Mouse (Mus musculus): Measurements from ENCODE around the gene Thap11. TPM values are rescaled to one million over a fixed set of nuclear protein-coding genes. Genes with fewer than 3 reads are reported as not detected.

Thap11 gene
- 37.5 TPM for polyA plus RNA-seq (2015; fragmentation: Illumina TruSeq; extraction: RNeasy Lipid Tissue Mini Kit (QIAGEN cat#74804); ENCODE audit: low read depth, low replicate concordance)

DNA sequence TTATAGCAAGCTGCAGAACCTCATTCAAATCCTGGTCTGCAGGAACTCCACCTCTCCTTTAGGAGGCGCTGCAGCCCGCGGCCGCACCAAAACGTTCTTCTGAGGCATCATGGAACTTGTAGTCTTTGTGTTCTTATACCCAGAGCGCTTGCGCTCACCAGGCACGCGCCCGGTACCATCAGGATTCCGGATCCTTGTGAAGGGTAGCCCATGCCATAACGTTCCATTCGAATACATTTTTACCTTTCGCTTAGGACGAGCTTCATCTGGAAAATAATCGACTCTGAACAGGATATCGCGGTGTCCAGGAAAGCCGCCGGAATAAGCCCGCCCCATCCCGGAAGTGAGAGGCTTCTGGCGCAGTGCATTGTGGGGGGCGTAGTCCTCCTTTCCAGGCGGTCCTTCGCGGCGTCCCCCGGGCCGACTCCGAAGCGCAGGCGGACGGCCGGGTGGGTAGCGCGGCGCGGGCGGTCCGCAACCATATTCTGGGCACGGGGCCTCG lies at the start of gene Thap11:
Gene Thap11, plus strand, starts transcription at position 418 of the 502 bp plus-strand sequence.

GRCm38 (mm10) chr8:105826861-105827848 lies 27.8 kb upstream of the Thap11 start, which contains the start of the genes Ranbp10 and Tsnaxip1:
Gene Ranbp10, minus strand, starts transcription at chr8:105827350.
Gene Tsnaxip1, plus strand, starts transcription at chr8:105827731.

DNA sequence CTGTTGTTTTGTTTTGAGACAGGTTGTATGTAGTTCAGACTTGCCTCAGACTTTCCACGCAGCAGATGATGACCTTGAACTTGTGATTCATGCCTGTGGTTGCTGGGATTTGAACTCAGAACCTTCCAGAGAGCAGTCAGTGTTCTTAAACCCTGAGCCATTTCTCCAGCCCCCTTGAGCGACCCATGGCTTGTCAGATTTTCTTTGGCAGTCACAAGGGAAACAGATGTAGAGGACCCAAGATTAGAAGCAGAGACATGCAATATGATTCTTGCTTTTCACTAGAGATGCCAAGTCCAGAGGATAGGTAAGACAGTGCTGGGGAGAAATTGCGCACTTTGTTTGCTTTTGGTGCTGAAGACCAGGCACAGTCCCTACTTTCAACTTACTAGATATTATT lies 1.8 kb upstream of the Thap11 start, which contains the start of gene Cenpt:
Gene Cenpt, minus strand, starts transcription at position 101 of the 400 bp plus-strand sequence.

DNA sequence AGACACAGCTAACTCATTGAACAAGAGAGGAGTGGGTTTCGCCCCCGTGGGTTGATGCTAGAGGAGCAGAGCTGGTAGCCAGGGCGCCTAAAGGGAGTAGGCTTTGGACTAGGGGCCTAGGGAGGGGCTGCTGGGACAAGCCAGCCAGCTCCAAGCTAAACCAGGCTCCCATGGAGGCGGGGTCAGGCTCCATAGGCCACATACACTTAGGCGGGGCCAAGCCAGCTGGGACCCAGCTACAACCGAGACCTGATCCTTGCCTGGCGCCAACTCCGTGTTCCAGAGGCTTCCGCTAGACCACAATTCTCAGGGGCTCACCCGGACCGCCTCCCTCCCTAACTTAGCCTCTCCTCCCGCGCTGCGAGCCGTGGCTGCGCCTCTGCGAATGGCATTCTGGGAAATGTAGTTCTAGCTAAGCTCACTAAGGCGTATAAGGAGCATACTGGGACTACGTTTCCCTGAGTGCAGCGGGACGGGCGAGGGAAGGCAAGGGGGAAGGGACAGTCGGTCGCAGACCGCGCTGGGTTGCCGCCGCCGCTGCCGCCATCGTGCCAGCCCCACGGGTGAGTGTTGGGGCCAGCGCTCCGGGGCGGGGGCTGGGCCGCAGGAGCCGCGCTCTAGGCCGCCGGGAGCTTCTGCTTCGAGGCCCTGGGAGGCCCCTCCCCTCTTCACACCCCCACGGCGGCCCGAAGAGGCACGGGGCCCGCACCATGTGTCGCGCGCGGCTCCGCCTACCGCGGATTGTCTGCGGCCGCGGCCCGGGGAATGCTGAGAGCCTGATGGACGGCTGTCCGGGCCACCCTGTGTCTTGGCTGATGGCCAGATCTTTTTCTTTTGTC lies 5.4 kb downstream of the Thap11 start, which contains the start of gene Nutf2:
Gene Nutf2, plus strand, starts transcription at position 438 of the 839 bp plus-strand sequence.

DNA sequence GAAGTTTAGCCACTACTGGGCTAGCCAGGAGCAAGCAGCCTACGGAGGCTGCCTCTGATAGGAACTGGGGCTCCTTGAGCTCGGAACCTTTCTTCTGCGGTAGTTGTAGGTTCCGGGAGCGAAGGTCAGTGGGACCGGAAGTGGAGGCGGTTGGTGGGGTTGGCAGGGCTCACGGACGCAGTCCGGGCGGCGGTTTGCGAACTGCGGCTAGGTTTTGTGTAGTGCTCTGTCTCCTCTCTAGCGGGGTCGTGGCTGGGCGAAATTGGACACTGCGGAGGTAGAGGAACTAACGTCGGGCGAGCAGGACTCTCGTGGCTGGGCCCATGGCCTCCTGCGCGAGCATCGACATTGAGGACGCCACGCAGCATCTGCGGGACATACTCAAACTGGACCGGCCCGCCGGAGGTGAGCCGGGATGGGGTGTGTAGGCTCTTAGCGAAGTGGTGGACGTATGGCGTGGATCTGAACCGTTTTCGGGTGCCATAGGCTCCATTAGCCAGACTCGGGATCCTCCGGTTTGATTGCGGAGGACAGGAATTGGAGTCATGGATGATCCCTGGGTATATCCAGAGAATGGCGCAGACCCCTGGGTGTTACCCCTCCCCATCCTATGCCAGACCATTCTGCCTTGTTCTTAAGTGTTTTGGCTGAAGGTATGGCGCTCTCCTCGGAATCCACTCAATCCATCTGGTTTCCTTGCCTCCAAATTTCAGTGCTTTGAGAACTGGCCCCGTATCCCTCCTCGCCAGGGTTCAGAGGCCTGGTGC lies 26.0 kb downstream of the Thap11 start, which contains the start of gene Edc4:
Gene Edc4, plus strand, starts transcription at position 128 of the 767 bp plus-strand sequence.

DNA sequence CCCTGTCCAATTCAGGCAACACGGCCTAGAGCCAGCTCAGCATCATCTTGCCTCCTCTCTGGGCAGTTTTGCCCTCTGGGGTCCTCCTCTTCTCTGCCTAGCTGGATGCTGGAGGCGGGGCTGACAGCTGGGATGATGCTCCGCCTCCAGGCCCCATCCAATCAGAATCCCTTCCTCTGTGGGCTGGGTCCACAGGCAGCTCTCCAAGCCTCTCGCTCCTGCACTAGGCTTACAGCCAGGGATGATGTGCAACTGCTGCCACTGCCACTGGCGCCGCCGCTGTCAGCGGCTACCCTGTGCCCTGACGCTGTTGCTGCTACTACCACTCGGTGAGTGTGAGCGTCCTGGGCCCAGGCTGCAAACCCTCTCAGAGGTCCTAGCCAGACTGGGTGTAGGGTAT lies 38.4 kb downstream of the Thap11 start, which contains the start of gene Nrn1l:
Gene Nrn1l, plus strand, starts transcription at position 229 of the 400 bp plus-strand sequence.

DNA sequence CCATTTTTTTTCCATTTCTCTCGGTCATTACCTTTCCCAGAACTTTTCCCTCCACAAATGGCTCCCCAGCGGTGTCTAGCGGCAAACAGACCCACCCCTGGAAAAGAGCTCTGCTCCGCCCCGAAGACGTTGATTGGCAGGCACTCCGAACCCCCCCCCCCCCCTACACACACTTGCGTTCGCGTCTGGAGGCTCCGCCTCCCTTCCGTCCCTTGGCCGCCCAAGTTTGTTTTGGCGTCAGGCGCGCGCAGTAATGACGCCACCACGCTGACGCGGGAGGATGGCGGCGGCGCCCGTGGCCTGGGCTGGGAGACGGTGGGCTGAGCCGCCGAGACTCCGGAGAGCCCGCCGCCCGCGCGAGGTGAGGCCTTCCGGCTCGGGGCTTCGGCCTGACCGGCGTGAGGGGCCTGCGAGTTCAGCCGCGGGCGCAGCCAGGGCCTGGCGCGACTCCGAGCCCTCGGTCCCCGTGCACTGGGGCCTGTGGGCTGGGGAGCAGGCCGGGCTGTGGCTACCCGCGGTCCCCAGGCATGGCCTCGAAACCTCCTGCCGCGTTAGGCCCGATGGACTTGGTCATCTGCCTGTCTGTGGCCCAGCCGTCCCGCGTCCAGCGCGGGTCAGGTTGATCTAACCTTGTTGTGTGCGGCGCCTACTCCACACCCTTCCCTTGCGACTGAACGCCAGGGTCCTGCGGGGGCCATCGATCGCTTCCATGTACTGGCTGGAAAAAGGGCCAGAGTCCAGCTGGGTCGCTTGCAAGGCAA lies 45.4 kb downstream of the Thap11 start, which contains the start of gene Pskh1:
Gene Pskh1, plus strand, starts transcription at position 262 of the 761 bp plus-strand sequence.

Other genes with a start within 250 kb of the Thap11 start
- 42.2 TPM for gene Ripor1, start 249.9 kb upstream of the Thap11 start, polyA plus RNA-seq (2015; fragmentation: Illumina TruSeq; extraction: RNeasy Lipid Tissue Mini Kit (QIAGEN cat#74804); ENCODE audit: low read depth, low replicate concordance)
- 56.7 TPM for gene Ctcf, start 218.6 kb upstream of the Thap11 start, polyA plus RNA-seq (2015; fragmentation: Illumina TruSeq; extraction: RNeasy Lipid Tissue Mini Kit (QIAGEN cat#74804); ENCODE audit: low read depth, low replicate concordance)
- gene Agrp, start 217.7 kb upstream of the Thap11 start, polyA plus RNA-seq (2015; fragmentation: Illumina TruSeq; extraction: RNeasy Lipid Tissue Mini Kit (QIAGEN cat#74804); ENCODE audit: low read depth, low replicate concordance): not detected
- 42.3 TPM for gene Carmil2, start 168.9 kb upstream of the Thap11 start, polyA plus RNA-seq (2015; fragmentation: Illumina TruSeq; extraction: RNeasy Lipid Tissue Mini Kit (QIAGEN cat#74804); ENCODE audit: low read depth, low replicate concordance)
- 44.3 TPM for gene Acd, start 154.0 kb upstream of the Thap11 start, polyA plus RNA-seq (2015; fragmentation: Illumina TruSeq; extraction: RNeasy Lipid Tissue Mini Kit (QIAGEN cat#74804); ENCODE audit: low read depth, low replicate concordance)
- gene Pard6a, start 154.0 kb upstream of the Thap11 start, polyA plus RNA-seq (2015; fragmentation: Illumina TruSeq; extraction: RNeasy Lipid Tissue Mini Kit (QIAGEN cat#74804); ENCODE audit: low read depth, low replicate concordance): 53.7 TPM
- not detected for gene 4933405L10Rik, start 147.5 kb upstream of the Thap11 start, polyA plus RNA-seq (2015; fragmentation: Illumina TruSeq; extraction: RNeasy Lipid Tissue Mini Kit (QIAGEN cat#74804); ENCODE audit: low read depth, low replicate concordance)
- gene Enkd1, start 146.9 kb upstream of the Thap11 start, polyA plus RNA-seq (2015; fragmentation: Illumina TruSeq; extraction: RNeasy Lipid Tissue Mini Kit (QIAGEN cat#74804); ENCODE audit: low read depth, low replicate concordance): 10.3 TPM
- 22.9 TPM for gene Gfod2, start 96.5 kb upstream of the Thap11 start, polyA plus RNA-seq (2015; fragmentation: Illumina TruSeq; extraction: RNeasy Lipid Tissue Mini Kit (QIAGEN cat#74804); ENCODE audit: low read depth, low replicate concordance)
- 17.1 TPM for gene Ranbp10, start 27.8 kb upstream of the Thap11 start, polyA plus RNA-seq (2015; fragmentation: Illumina TruSeq; extraction: RNeasy Lipid Tissue Mini Kit (QIAGEN cat#74804); ENCODE audit: low read depth, low replicate concordance)
- 0.71 TPM for gene Tsnaxip1, start 27.4 kb upstream of the Thap11 start, polyA plus RNA-seq (2015; fragmentation: Illumina TruSeq; extraction: RNeasy Lipid Tissue Mini Kit (QIAGEN cat#74804); ENCODE audit: low read depth, low replicate concordance)
- 13.9 TPM for gene Cenpt, start 1.9 kb upstream of the Thap11 start, polyA plus RNA-seq (2015; fragmentation: Illumina TruSeq; extraction: RNeasy Lipid Tissue Mini Kit (QIAGEN cat#74804); ENCODE audit: low read depth, low replicate concordance)
- gene Nutf2, start 5.4 kb downstream of the Thap11 start, polyA plus RNA-seq (2015; fragmentation: Illumina TruSeq; extraction: RNeasy Lipid Tissue Mini Kit (QIAGEN cat#74804); ENCODE audit: low read depth, low replicate concordance): 102 TPM
- 36.3 TPM for gene Edc4, start 25.7 kb downstream of the Thap11 start, polyA plus RNA-seq (2015; fragmentation: Illumina TruSeq; extraction: RNeasy Lipid Tissue Mini Kit (QIAGEN cat#74804); ENCODE audit: low read depth, low replicate concordance)
- gene Nrn1l, start 38.4 kb downstream of the Thap11 start, polyA plus RNA-seq (2015; fragmentation: Illumina TruSeq; extraction: RNeasy Lipid Tissue Mini Kit (QIAGEN cat#74804); ENCODE audit: low read depth, low replicate concordance): 2.5 TPM
- gene Pskh1, start 45.3 kb downstream of the Thap11 start, polyA plus RNA-seq (2015; fragmentation: Illumina TruSeq; extraction: RNeasy Lipid Tissue Mini Kit (QIAGEN cat#74804); ENCODE audit: low read depth, low replicate concordance): 5.9 TPM
- 2.1 TPM for gene Ctrl, start 78.7 kb downstream of the Thap11 start, polyA plus RNA-seq (2015; fragmentation: Illumina TruSeq; extraction: RNeasy Lipid Tissue Mini Kit (QIAGEN cat#74804); ENCODE audit: low read depth, low replicate concordance)
- 111 TPM for gene Psmb10, start 83.3 kb downstream of the Thap11 start, polyA plus RNA-seq (2015; fragmentation: Illumina TruSeq; extraction: RNeasy Lipid Tissue Mini Kit (QIAGEN cat#74804); ENCODE audit: low read depth, low replicate concordance)
- 38.2 TPM for gene Lcat, start 88.2 kb downstream of the Thap11 start, polyA plus RNA-seq (2015; fragmentation: Illumina TruSeq; extraction: RNeasy Lipid Tissue Mini Kit (QIAGEN cat#74804); ENCODE audit: low read depth, low replicate concordance)
- gene Slc12a4, start 111.0 kb downstream of the Thap11 start, polyA plus RNA-seq (2015; fragmentation: Illumina TruSeq; extraction: RNeasy Lipid Tissue Mini Kit (QIAGEN cat#74804); ENCODE audit: low read depth, low replicate concordance): 14.4 TPM
- not detected for gene Dpep3, start 124.3 kb downstream of the Thap11 start, polyA plus RNA-seq (2015; fragmentation: Illumina TruSeq; extraction: RNeasy Lipid Tissue Mini Kit (QIAGEN cat#74804); ENCODE audit: low read depth, low replicate concordance)
- 21.1 TPM for gene Dus2, start 136.2 kb downstream of the Thap11 start, polyA plus RNA-seq (2015; fragmentation: Illumina TruSeq; extraction: RNeasy Lipid Tissue Mini Kit (QIAGEN cat#74804); ENCODE audit: low read depth, low replicate concordance)
- gene Dpep2nb, start 150.8 kb downstream of the Thap11 start, polyA plus RNA-seq (2015; fragmentation: Illumina TruSeq; extraction: RNeasy Lipid Tissue Mini Kit (QIAGEN cat#74804); ENCODE audit: low read depth, low replicate concordance): not detected
- 11.2 TPM for gene Ddx28, start 156.8 kb downstream of the Thap11 start, polyA plus RNA-seq (2015; fragmentation: Illumina TruSeq; extraction: RNeasy Lipid Tissue Mini Kit (QIAGEN cat#74804); ENCODE audit: low read depth, low replicate concordance)
- gene Nfatc3, start 203.7 kb downstream of the Thap11 start, polyA plus RNA-seq (2015; fragmentation: Illumina TruSeq; extraction: RNeasy Lipid Tissue Mini Kit (QIAGEN cat#74804); ENCODE audit: low read depth, low replicate concordance): 6.3 TPM